Mouse (Mus musculus) MEL (cell line): ENCODE data around the gene Dcaf17. TPM values are rescaled to one million over a fixed set of nuclear protein-coding genes. Genes with fewer than 3 reads are reported as not detected.

Experiments used
- DNase-seq: peaks from one replicate; pipeline ENCODE4 v3.0.0; 2011; ENCODE audit warnings: low read depth, low spot score
- H3K27ac ChIP-seq: 2 replicates; pipeline ENCODE4 v1.5.1; 2012; ENCODE audit warnings: low read depth, mild to moderate bottlenecking, control low read depth, low read length, moderate library complexity; ENCODE audit not compliant: control insufficient read depth
- H3K27me3 ChIP-seq, 2 experiments: fragments of 150-350 bp in 1 of 2; sonication (generic) in 1 of 2; 2 replicates each; pipeline ENCODE4 v1.6.1; 2012; ENCODE audit warnings: low read length in 2 of 2, mild to moderate bottlenecking in 2 of 2, improper control_type of control experiment in 1 of 2, moderate library complexity in 1 of 2; ENCODE audit not compliant: insufficient read depth in 2 of 2, control insufficient read depth in 1 of 2
- H3K36me3 ChIP-seq, 2 experiments: 2 replicates each; pipeline ENCODE4 v1.6.1; 2012 to 2014; ENCODE audit warnings: low read length in 2 of 2, improper control_type of control experiment in 1 of 2, inconsistent platforms in 1 of 2, mild to moderate bottlenecking in 1 of 2; ENCODE audit not compliant: insufficient read depth in 2 of 2, control insufficient read depth in 1 of 2
- H3K4me1 ChIP-seq, 2 experiments: fragments of 150-350 bp in 1 of 2; sonication (generic) in 1 of 2; 2 replicates each; pipeline ENCODE4 v1.6.1; 2012; ENCODE audit warnings: low read length in 2 of 2, improper control_type of control experiment in 1 of 2, mild to moderate bottlenecking in 1 of 2; ENCODE audit not compliant: insufficient read depth in 2 of 2, control insufficient read depth in 1 of 2
- H3K4me3 ChIP-seq, 2 experiments: fragments of 150-350 bp in 1 of 2; sonication (generic) in 1 of 2; 2 replicates each; pipeline ENCODE4 v1.5.1; 2012; ENCODE audit warnings: low read depth in 2 of 2, low read length in 2 of 2, mild to moderate bottlenecking in 2 of 2, moderate library complexity in 2 of 2, control low read depth in 1 of 2, improper control_type of control experiment in 1 of 2; ENCODE audit not compliant: control insufficient read depth in 1 of 2, insufficient read depth in 1 of 2
- H3K79me2 ChIP-seq: 2 replicates; pipeline ENCODE4 v1.6.1; 2012; ENCODE audit warnings: mild to moderate bottlenecking, low read length, moderate library complexity; ENCODE audit not compliant: control insufficient read depth, poor library complexity, insufficient read depth
- H3K9ac ChIP-seq: 2 replicates; pipeline ENCODE4 v1.6.1; 2012; ENCODE audit warnings: low read depth, mild to moderate bottlenecking, control low read depth, low read length, moderate library complexity; ENCODE audit not compliant: control insufficient read depth, poor library complexity, severe bottlenecking
- H3K9me3 ChIP-seq: fragments of 150-350 bp; sonication (generic); replicated peaks from 2 replicates; pipeline ENCODE4 v1.6.1; 2012; ENCODE audit warnings: mild to moderate bottlenecking, low read length, improper control_type of control experiment, moderate library complexity; ENCODE audit not compliant: insufficient read depth
- HCFC1 ChIP-seq: IDR thresholded peaks from 2 replicates; pipeline ENCODE4 v1.6.1; 2012; ENCODE audit warnings: low read depth, mild to moderate bottlenecking, inconsistent platforms, low read length, improper control_type of control experiment, moderate library complexity
- JUND ChIP-seq: IDR thresholded peaks from 2 replicates; pipeline ENCODE4 v1.6.1; 2011; ENCODE audit warnings: low read depth, mild to moderate bottlenecking, improper control_type of control experiment, low read length
- KAT2A ChIP-seq: conservative IDR thresholded peaks from 2 replicates; pipeline ENCODE4 v1.6.1; 2012; ENCODE audit warnings: low read depth, low read length, improper control_type of control experiment, inconsistent platforms
- MAFK ChIP-seq: IDR thresholded peaks from 2 replicates; pipeline ENCODE4 v1.6.1; 2011; ENCODE audit warnings: low read depth, mild to moderate bottlenecking, low read length, improper control_type of control experiment, borderline replicate concordance
- MAZ ChIP-seq: IDR thresholded peaks from 2 replicates; pipeline ENCODE4 v1.6.1; 2012; ENCODE audit warnings: low read depth, mild to moderate bottlenecking, inconsistent platforms, low read length, improper control_type of control experiment
- MEF2A ChIP-seq: IDR thresholded peaks from 2 replicates; pipeline ENCODE4 v1.6.1; 2014; ENCODE audit warnings: low read depth, mild to moderate bottlenecking, inconsistent platforms, low read length, improper control_type of control experiment; ENCODE audit not compliant: poor library complexity, insufficient replicate concordance, severe bottlenecking; ENCODE audit errors: extremely low read depth
- MYC ChIP-seq: IDR thresholded peaks from 2 replicates; pipeline ENCODE4 v1.6.1; 2011; ENCODE audit warnings: low read depth, mild to moderate bottlenecking, low read length, improper control_type of control experiment, moderate library complexity
- POLR2AphosphoS5 ChIP-seq: IDR thresholded peaks from 2 replicates; pipeline ENCODE4 v1.6.1; 2012; ENCODE audit warnings: low read depth, borderline replicate concordance, mild to moderate bottlenecking, inconsistent platforms, low read length, moderate library complexity, mixed read lengths
- TAL1 ChIP-seq: IDR thresholded peaks from 2 replicates; pipeline ENCODE4 v1.6.1; 2012; ENCODE audit warnings: mild to moderate bottlenecking, inconsistent platforms, low read length, moderate library complexity, mixed read lengths
- TCF12 ChIP-seq: IDR thresholded peaks from 2 replicates; pipeline ENCODE4 v1.6.1; 2014; ENCODE audit warnings: low read depth, mild to moderate bottlenecking, inconsistent platforms, low read length, improper control_type of control experiment, moderate library complexity
- UBTF ChIP-seq: IDR thresholded peaks from 2 replicates; pipeline ENCODE4 v1.6.1; 2012; ENCODE audit warnings: low read depth, mild to moderate bottlenecking, inconsistent platforms, low read length, improper control_type of control experiment, moderate library complexity, borderline replicate concordance; ENCODE audit not compliant: insufficient read depth
- ZMIZ1 ChIP-seq: IDR thresholded peaks from 2 replicates; pipeline ENCODE4 v1.6.1; 2012; ENCODE audit warnings: low read depth, mild to moderate bottlenecking, inconsistent platforms, low read length, improper control_type of control experiment, moderate library complexity
- ZNF384 ChIP-seq: IDR thresholded peaks from 2 replicates; pipeline ENCODE4 v1.6.1; 2012; ENCODE audit warnings: low read depth, mild to moderate bottlenecking, inconsistent platforms, low read length, improper control_type of control experiment
- polyA plus RNA-seq, 2 experiments: library from polyadenylated mRNA; stranded (reverse) in 1 of 2; unstranded in 1 of 2; fragments of >175 nt in 1 of 2; fragments of >200 nt in 1 of 2; gene quantifications; 2 replicates each; pipeline versions ENCODE4 v1.2.1 to v1.2.4; 2012; ENCODE audit warnings: low replicate concordance in 2 of 2, low read depth in 1 of 2; ENCODE audit not compliant: insufficient read length in 2 of 2, insufficient read depth in 1 of 2, missing spikeins in 1 of 2
- total RNA-seq: library from RNA; depleted of rRNA; stranded (reverse); fragments of 300-350 nt; gene quantifications from 2 replicates; pipeline ENCODE4 v1.2.3, GENCODE M21; 2012

Gene Dcaf17
- total and polyA plus RNA-seq, 3 experiments: 15.1 to 16.3 TPM; not detected in 1

- no peaks in the 10 kb centered on the region for H3K4me1 ChIP-seq
- H3K36me3 ChIP-seq: no peaks in the 10 kb centered on the region
- no peak overlapping the region for H3K9ac ChIP-seq
- TF ChIP-seq MYC: no peak
- no peak for TF ChIP-seq UBTF
- no peak for TF ChIP-seq TCF12
- no peak for TF ChIP-seq POLR2AphosphoS5
- TF ChIP-seq KAT2A: no peak
- no peak for TF ChIP-seq MAZ
- no peaks in the 10 kb centered on the region for H3K9me3 ChIP-seq
- H3K27ac ChIP-seq: no peak overlapping the region
- no peak overlapping the region for H3K4me3 ChIP-seq
- H3K79me2 ChIP-seq: no peaks in the 10 kb centered on the region
- no peak for DNase-seq
- H3K27me3 ChIP-seq: no peaks in the 10 kb centered on the region
Observed at GRCm38 (mm10) chr2:71121406-71121805, 66.3 kb downstream of the Dcaf17 start.

DNA sequence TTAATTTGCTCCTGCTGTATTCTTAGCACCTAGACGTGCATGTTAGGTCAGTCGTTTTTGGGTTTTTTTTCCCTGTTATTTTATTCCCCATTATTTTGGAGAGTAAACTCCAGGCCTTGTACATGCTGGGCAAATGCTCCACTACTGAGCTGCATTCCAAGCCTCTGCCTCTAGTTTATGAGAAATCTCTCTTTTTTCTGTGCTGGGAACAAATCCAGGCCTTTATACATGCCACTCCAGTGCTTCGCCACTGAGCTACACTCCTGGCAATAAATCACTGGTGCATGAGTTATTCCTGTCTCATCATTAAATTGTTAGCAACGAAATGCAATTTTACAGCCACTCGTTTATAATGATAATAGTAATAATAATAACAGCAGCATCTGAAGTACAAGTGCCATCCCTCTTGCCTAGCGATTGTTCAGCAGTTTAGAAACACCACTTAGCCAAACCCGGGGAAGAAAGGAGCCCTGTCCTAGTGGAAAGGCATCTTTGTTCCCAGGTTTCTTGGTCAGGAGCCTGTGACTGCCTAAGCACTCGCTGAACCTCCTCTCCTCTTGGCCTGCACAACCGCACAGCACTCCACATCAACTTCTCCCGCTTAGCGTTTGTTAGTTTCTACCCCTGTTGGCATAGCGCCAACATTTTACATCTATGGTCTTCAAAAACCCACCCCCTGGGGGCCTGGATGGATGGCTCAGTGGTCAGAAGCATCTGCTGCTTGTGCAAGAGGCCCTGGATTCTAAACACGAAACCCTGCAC lies 67.3 kb downstream of the Dcaf17 start:
- no peaks in the 10 kb centered on the region for H3K79me2 ChIP-seq
- H3K27me3 ChIP-seq: no peaks in the 10 kb centered on the region
- H3K4me1 ChIP-seq: no peaks in the 10 kb centered on the region
- H3K4me3 ChIP-seq: no peak overlapping the region
- TF ChIP-seq MAZ: no peak
- no peaks in the 10 kb centered on the region for H3K9me3 ChIP-seq
- H3K36me3 ChIP-seq: peaks cover 0 to 2% of the 10 kb centered on the region in 2 experiments; a peak in 1 of 4 replicates
- H3K9ac ChIP-seq: no peak overlapping the region
- H3K27ac ChIP-seq: no peak overlapping the region
- no peak for DNase-seq

GRCm38 (mm10) chr2:71123591-71123990 lies 68.5 kb downstream of the Dcaf17 start:
- H3K9ac ChIP-seq: no peak overlapping the region
- TF ChIP-seq HCFC1 (no peak), ZMIZ1 (no peak), JUND (no peak), TAL1 (no peak), MYC (no peak), MEF2A (no peak), MAFK (no peak), ZNF384 (no peak)
- TF ChIP-seq, all 39 proteins: peak for 0
- DNase-seq: no peak
- Histone ChIP-seq H3K4me1 (no peaks in the 10 kb centered on the region), H3K36me3 (peaks cover 0 to 2% of the 10 kb centered on the region in 2 experiments; a peak in 1 of 4 replicates), H3K27ac (no peak overlapping the region), H3K79me2 (no peaks in the 10 kb centered on the region), H3K4me3 (no peak overlapping the region), H3K9me3 (no peaks in the 10 kb centered on the region), H3K27me3 (no peaks in the 10 kb centered on the region)
